Mouse (Mus musculus) C2C12 (cell line): ENCODE data around the gene 2310022B05Rik. TPM values are rescaled to one million over a fixed set of nuclear protein-coding genes. Genes with fewer than 3 reads are reported as not detected.

Experiments
- H3K27me3 ChIP-seq: one replicate; pipeline ENCODE4 v1.6.1; 2011; ENCODE audit not compliant: control insufficient read depth, insufficient read depth, insufficient read length
- H3K36me3 ChIP-seq: one replicate; pipeline ENCODE4 v1.6.1; 2011; ENCODE audit not compliant: control insufficient read depth, insufficient read depth
- H3K4me3 ChIP-seq: one replicate; pipeline ENCODE4 v1.5.1; 2011; ENCODE audit warnings: mild to moderate bottlenecking, control low read depth; ENCODE audit not compliant: poor library complexity, insufficient read depth, severe bottlenecking
- H3K79me2 ChIP-seq: one replicate; pipeline ENCODE4 v1.6.1; 2011; ENCODE audit not compliant: control insufficient read depth, insufficient read depth
- H3K79me3 ChIP-seq: one replicate; pipeline ENCODE4 v1.6.1; 2011; ENCODE audit warnings: low read depth, control low read depth
- H3ac ChIP-seq: one replicate; pipeline ENCODE3; 2011; ENCODE audit warnings: low read depth; ENCODE audit not compliant: control insufficient read depth, insufficient read length
- CEBPB ChIP-seq: IDR thresholded peaks from one replicate; pipeline ENCODE4 v1.6.1; 2011; ENCODE audit warnings: low read depth, mild to moderate bottlenecking, control low read depth, moderate library complexity
- CTCF ChIP-seq: IDR thresholded peaks from one replicate; pipeline ENCODE4 v1.5.1; 2011; ENCODE audit not compliant: control insufficient read depth, insufficient read depth, insufficient read length
- FOSL1 ChIP-seq: IDR thresholded peaks from one replicate; pipeline ENCODE4 v1.8.0; 2011; ENCODE audit warnings: mild to moderate bottlenecking, low read length; ENCODE audit not compliant: poor library complexity, insufficient read depth, severe bottlenecking
- MAX ChIP-seq: IDR thresholded peaks from one replicate; pipeline ENCODE4 v1.6.1; 2011; ENCODE audit warnings: mild to moderate bottlenecking, control low read depth
- MYOD1 ChIP-seq: IDR thresholded peaks from one replicate; pipeline ENCODE4 v1.6.1; 2011; ENCODE audit warnings: low read depth; ENCODE audit not compliant: control insufficient read depth, insufficient read length
- MYOG ChIP-seq: IDR thresholded peaks from one replicate; pipeline ENCODE4 v1.6.1; 2011; ENCODE audit not compliant: control insufficient read depth, insufficient read length; ENCODE audit errors: extremely low read depth
- USF1 ChIP-seq: IDR thresholded peaks from one replicate; pipeline ENCODE4 v1.6.1; 2011; ENCODE audit warnings: low read depth, mild to moderate bottlenecking, control low read depth, moderate library complexity
- polyA plus RNA-seq: library from polyadenylated mRNA; unstranded; fragments of >200 nt; fragmentation: generic; extraction: Trizol; gene quantifications from one replicate; pipeline ENCODE4 v1.2.1, GENCODE M21; 2012; ENCODE audit warnings: missing spikeins

Gene 2310022B05Rik
- polyA plus RNA-seq, 1 experiment, result 52.1 TPM

GRCm38 (mm10) chr8:124700271-124700670, 37.1 kb upstream of the 2310022B05Rik start:
- H3K4me3 ChIP-seq, result no peak overlapping the region
- peaks cover 15% of the 10 kb centered on the region for H3K36me3 ChIP-seq

GRCm38 (mm10) chr8:124695424-124696100, 32.4 kb upstream of the 2310022B05Rik start:
- H3K27me3 ChIP-seq, result no peaks in the 10 kb centered on the region
- no peak overlapping the region for H3ac ChIP-seq
- no peak overlapping the region for H3K4me3 ChIP-seq
- peaks cover 15% of the 10 kb centered on the region for H3K36me3 ChIP-seq
- no peaks in the 10 kb centered on the region for H3K79me2 ChIP-seq
- H3K79me3 ChIP-seq, result no peaks in the 10 kb centered on the region
- TF ChIP-seq CTCF (no peak), MYOG (no peak), MYOD1 (no peak), USF1 (no peak), CEBPB (no peak)

More at GRCm38 (mm10) chr8:124700271-124700670, 37.1 kb upstream of the 2310022B05Rik start:
- TF ChIP-seq USF1 (no peak), MYOD1 (no peak), MYOG (no peak)
- no peaks in the 10 kb centered on the region for H3K79me2 ChIP-seq
- no peaks in the 10 kb centered on the region for H3K27me3 ChIP-seq
- H3K79me3 ChIP-seq, result no peaks in the 10 kb centered on the region
- H3ac ChIP-seq, result no peak overlapping the region

GRCm38 (mm10) chr8:124691706-124692105, 28.5 kb upstream of the 2310022B05Rik start:
- Histone ChIP-seq H3K4me3 (no peak overlapping the region), H3K27me3 (no peaks in the 10 kb centered on the region), H3K79me3 (no peaks in the 10 kb centered on the region), H3ac (no peak overlapping the region), H3K36me3 (peaks cover 12% of the 10 kb centered on the region), H3K79me2 (no peaks in the 10 kb centered on the region)
- TF ChIP-seq MAX (no peak), FOSL1 (no peak), CEBPB (no peak), USF1 (no peak), MYOG (no peak), MYOD1 (no peak), CTCF (no peak)

GRCm38 (mm10) chr8:124688899-124689298, 25.7 kb upstream of the 2310022B05Rik start:
- Histone ChIP-seq H3K4me3 (no peak overlapping the region), H3ac (no peak overlapping the region), H3K27me3 (no peaks in the 10 kb centered on the region), H3K79me3 (no peaks in the 10 kb centered on the region), H3K36me3 (peaks cover 14% of the 10 kb centered on the region), H3K79me2 (no peaks in the 10 kb centered on the region)
- TF ChIP-seq MAX (no peak), CEBPB (no peak), USF1 (no peak), CTCF (no peak), MYOD1 (no peak), MYOG (no peak), FOSL1 (no peak)

GRCm38 (mm10) chr8:124682218-124682617, 19.0 kb upstream of the 2310022B05Rik start:
- Histone ChIP-seq H3K27me3 (no peaks in the 10 kb centered on the region), H3ac (no peak overlapping the region), H3K4me3 (no peak overlapping the region), H3K36me3 (peaks cover 16% of the 10 kb centered on the region), H3K79me3 (no peaks in the 10 kb centered on the region), H3K79me2 (no peaks in the 10 kb centered on the region)
- TF ChIP-seq USF1 (no peak), FOSL1 (no peak), MYOD1 (no peak), MAX (no peak), CTCF (no peak), MYOG (no peak), CEBPB (no peak)

- Histone ChIP-seq H3K79me3 (no peaks in the 10 kb centered on the region), H3ac (no peak overlapping the region), H3K27me3 (no peaks in the 10 kb centered on the region), H3K79me2 (no peaks in the 10 kb centered on the region), H3K4me3 (no peak overlapping the region), H3K36me3 (peaks cover 15% of the 10 kb centered on the region)
- TF ChIP-seq CTCF (no peak), USF1 (no peak)
These were observed 18.6 kb upstream of the 2310022B05Rik start for GRCm38 (mm10) chr8:124681792-124682157.
